Mouse (Mus musculus) yolk sac, embryonic 10.5 days (tissue): ENCODE results near the gene Frem2.

Experiments
- DNase-seq: peaks from one replicate; pipeline ENCODE4 v3.0.0-alpha.2; 2017; ENCODE audit warnings: low spot score

Frem2 gene

GRCm38 (mm10) chr3:53555031-53555952 is 101.9 kb downstream of the Frem2 start:
- DNase-seq = peak; percentile 65

- DNase-seq = peak; percentile 65
Observed at GRCm38 (mm10) chr3:53552691-53553090, 104.5 kb downstream of the Frem2 start.

DNA sequence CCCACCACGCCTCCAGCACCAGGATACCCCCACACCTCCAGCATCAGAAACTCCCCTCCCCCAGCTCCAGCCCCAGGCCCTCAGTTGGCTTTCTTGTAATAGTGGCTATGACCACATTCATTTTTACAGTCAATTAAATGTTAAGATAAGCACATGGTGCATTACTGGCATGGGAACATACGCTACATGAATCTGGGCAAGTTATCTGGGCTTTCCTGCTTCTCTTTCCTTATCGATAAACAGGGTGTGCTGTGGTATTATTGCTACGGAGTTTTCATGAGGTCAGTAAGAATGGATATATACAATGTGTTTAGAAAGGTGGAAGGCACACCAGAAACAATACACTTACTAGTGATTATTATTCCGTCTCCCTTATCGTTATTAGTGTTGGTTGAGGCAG is 125.1 kb downstream of the Frem2 start:
- DNase-seq = no peak

GRCm38 (mm10) chr3:53530305-53530704 is 126.8 kb downstream of the Frem2 start:
- DNase-seq = no peak

DNA sequence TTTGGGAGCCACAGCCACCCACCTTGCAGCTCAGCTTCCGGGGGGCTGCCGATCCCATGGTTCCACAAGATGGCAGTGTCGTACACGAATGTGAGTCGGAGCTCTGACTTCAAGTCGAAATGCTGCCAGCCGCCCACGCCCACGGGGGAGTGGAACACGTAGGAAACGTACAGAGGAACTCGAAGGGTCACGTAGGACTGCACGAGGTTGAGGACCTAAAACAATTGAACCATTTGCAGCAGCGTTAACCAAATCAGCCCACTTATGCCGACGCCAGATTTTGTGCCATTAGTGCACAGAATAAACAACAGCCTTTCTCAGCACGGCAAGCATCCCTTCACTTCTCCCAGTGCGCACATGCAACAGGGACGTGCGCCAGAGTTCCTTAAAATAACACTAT is 131.4 kb downstream of the Frem2 start:
- peak; percentile 72 for DNase-seq

DNA sequence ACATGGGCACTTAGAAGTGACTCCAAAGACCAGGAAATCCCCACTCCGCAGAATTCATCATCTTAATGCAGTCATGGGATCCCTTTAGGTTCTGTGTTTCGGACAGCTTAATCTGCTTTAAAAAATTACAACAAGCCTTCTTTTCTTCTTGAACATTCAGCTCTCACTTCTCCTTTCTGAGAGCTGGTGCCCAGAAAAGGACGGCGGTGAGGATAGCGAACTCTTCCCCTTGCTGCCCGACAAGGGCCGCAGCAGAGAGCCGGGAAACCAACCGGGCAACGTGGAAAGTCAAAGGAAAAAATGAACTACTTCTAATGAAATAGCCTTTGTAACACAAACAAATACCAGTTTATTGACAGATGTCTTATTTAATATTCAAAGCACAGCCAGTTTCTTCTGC is 134.4 kb downstream of the Frem2 start:
- DNase-seq = no peak

GRCm38 (mm10) chr3:53514221-53515065 is 142.7 kb downstream of the Frem2 start:
- no peak for DNase-seq

DNA sequence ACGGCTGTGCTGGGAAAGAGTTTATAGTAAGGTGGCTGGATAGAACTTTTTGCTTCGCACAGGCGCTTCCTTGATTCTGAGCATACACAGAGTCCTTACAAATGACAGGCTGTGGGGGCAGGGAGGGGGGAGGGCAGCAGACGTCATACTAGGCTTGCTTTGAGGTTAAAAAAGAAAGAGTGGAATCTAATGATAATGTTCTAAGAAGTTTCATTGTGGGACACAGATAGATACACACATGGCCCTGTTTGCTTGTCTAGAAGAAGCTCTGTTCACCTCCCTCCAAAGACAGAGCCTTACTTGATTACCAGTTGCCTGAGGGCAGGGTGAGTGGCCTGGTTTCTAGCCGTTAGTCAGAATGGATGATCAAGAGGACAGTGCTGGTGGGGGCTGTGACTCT is 144.1 kb downstream of the Frem2 start:
- peak; percentile 19 for DNase-seq

- DNase-seq = no peak
Observed at GRCm38 (mm10) chr3:53502428-53502827, 154.7 kb downstream of the Frem2 start.

GRCm38 (mm10) chr3:53498351-53498905 is 158.7 kb downstream of the Frem2 start:
- DNase-seq = peak; percentile 30

DNA sequence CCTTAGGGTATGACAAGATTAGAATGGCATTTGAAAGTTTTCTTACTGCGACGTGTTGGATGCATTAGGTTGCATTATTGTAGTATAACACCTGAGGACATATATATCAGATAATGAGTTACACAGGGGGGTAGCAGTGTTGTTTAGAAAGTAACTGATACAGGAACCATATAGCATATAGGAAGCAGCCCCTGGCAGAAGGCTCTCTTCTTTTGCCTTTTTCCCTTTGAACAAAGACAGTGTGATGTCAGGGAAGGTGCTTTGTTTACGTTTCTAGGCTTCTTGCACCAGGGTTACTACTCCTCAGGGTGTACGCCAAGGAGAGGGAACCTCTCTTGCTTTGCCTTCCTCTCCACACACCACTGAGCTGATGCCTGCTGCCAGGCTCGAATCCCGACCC is 168.8 kb downstream of the Frem2 start, which contains the start of gene Stoml3:
TSS of gene Stoml3 (plus strand) at position 301 of the 400 bp plus-strand sequence.
- no peak for DNase-seq

- DNase-seq = peak; percentile 43
Observed at GRCm38 (mm10) chr3:53486996-53487576, 170.1 kb downstream of the Frem2 start.

GRCm38 (mm10) chr3:53486561-53486960 is 170.6 kb downstream of the Frem2 start:
- no peak for DNase-seq

GRCm38 (mm10) chr3:53483414-53484059 is 173.6 kb downstream of the Frem2 start:
- no peak for DNase-seq

- no peak for DNase-seq
Observed at GRCm38 (mm10) chr3:53478419-53479046, 178.6 kb downstream of the Frem2 start.

DNA sequence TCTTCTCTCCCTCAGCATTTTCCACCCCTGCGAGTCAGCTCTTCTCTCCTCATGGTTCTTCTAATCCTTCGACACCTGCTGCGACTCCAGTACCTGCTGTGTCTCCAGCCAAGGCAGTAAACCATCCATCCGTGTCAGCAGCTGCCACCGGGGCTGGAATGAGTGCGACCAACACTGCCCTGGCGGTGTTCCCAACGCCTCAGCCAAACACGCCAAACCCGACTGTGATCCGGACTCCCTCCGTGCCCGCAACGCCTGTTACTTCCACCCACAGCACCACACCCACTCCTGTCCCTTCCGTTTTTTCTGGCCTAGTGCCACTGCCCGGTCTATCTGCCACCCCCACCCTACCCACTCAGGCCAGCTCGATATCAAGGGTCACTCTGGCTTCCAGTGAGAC is 179.7 kb downstream of the Frem2 start:
- no peak for DNase-seq

DNA sequence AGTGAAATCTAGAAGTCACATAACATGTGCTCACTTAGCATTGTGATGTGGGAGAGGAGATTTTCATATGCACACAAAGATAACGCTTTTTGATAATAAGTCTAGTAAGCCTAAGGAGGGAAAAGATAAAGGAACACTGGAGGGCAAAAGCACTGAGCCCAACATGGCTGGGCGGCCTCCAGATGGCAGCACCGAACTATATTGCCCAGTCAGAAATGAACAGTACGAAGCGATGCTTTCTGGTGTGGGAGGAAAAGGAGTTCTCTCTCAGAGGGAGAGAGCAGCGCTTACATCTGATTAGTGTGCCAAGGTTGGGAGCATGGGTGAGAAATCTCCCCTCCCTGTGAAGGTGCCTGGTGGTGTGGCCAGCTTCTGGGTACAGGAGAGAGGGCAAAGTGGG is 181.3 kb downstream of the Frem2 start:
- DNase-seq = no peak

GRCm38 (mm10) chr3:53474179-53474578 is 183.0 kb downstream of the Frem2 start:
- DNase-seq = no peak

- DNase-seq = no peak
Observed at GRCm38 (mm10) chr3:53472061-53472460, 185.1 kb downstream of the Frem2 start.

- DNase-seq = no peak
Observed at GRCm38 (mm10) chr3:53469650-53470049, 187.5 kb downstream of the Frem2 start.

GRCm38 (mm10) chr3:53467356-53467755 is 189.8 kb downstream of the Frem2 start:
- DNase-seq = no peak
